Mouse (Mus musculus) cerebellum, adult 2 months (tissue): ENCODE results near the gene Ccdc120.

Experiments
- CTCF ChIP-seq: fragments of 200-500 bp; IDR thresholded peaks from 2 replicates; pipeline ENCODE4 v1.5.1; 2011; ENCODE audit warnings: low read depth, mild to moderate bottlenecking, control low read depth, low read length, moderate library complexity, borderline replicate concordance; ENCODE audit not compliant: insufficient read depth
- POLR2A ChIP-seq: fragments of 200-500 bp; IDR thresholded peaks from 2 replicates; pipeline ENCODE4 v1.6.1; 2011; ENCODE audit warnings: low read length, control low read depth, borderline replicate concordance; ENCODE audit not compliant: insufficient read depth

DNA sequence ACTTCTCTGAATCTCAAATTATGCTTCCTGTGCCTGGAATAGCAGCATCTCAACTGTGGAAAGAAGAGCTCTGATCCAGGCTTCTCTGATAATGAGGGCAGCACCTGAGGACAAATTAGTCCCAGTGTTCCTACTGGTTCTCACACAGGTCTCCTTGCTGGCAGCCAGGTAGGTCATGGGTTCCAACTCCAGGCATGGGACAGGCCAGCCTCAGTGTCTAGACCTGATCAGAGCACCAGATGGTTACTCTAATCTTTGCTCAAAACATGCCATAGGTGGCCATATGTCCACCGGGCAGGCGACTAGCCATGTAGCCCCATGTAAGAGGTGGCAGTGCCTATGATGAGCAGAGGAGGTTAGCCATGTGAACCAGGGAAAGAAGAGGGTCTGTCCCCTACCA, 62.4 kb downstream of the Ccdc120 start:
- TF ChIP-seq CTCF = no peak
- no peak for TF ChIP-seq POLR2A
